Mouse (Mus musculus) right cerebral cortex, adult 18-20 months (tissue): Measurements from ENCODE around the gene Grwd1.
"Not testable (repeated sequence)": the region's sequence is repeated elsewhere in the genome, so short reads cannot be mapped to it uniquely, and the experiment has no call there.

Experiments
- DNase-seq: peaks from one replicate; pipeline ENCODE4 v3.0.0; 2022; ENCODE audit warnings: mixed read lengths

The Grwd1 gene

GRCm38 (mm10) chr7:45830427-45831127 lies at the start of gene Grwd1:
Gene Grwd1, minus strand, starts transcription at chr7:45830944.
- DNase-seq, result peak; percentile 90

GRCm38 (mm10) chr7:45880531-45880930 lies 49.8 kb upstream of the Grwd1 start:
- no peak for DNase-seq

GRCm38 (mm10) chr7:45878278-45878677 lies 47.5 kb upstream of the Grwd1 start, which contains the start of gene Grin2d:
Gene Grin2d, minus strand, starts transcription at chr7:45878378.
- DNase-seq, result not testable (repeated sequence)

- no peak for DNase-seq
Measured at GRCm38 (mm10) chr7:45876895-45877294, 46.2 kb upstream of the Grwd1 start.

- peak; percentile 38 for DNase-seq
Measured at GRCm38 (mm10) chr7:45873061-45873947, 42.6 kb upstream of the Grwd1 start.

- DNase-seq, result peak; percentile 91
Measured at GRCm38 (mm10) chr7:45872624-45873023, 41.9 kb upstream of the Grwd1 start, which contains the start of gene Kdelr1. Gene Kdelr1, plus strand, starts transcription at chr7:45872772.

- no peak for DNase-seq
Measured at GRCm38 (mm10) chr7:45870282-45871058, 39.7 kb upstream of the Grwd1 start.

GRCm38 (mm10) chr7:45869787-45870186 lies 39.0 kb upstream of the Grwd1 start:
- DNase-seq, result no peak

- DNase-seq, result no peak
Measured at GRCm38 (mm10) chr7:45869107-45869670, 38.4 kb upstream of the Grwd1 start.

- no peak for DNase-seq
Measured at GRCm38 (mm10) chr7:45867871-45868270, 37.1 kb upstream of the Grwd1 start.

- DNase-seq, result peak; percentile 80
Measured at GRCm38 (mm10) chr7:45865925-45866910, 35.5 kb upstream of the Grwd1 start.

GRCm38 (mm10) chr7:45864435-45864834 lies 33.7 kb upstream of the Grwd1 start:
- DNase-seq, result no peak

GRCm38 (mm10) chr7:45862804-45863203 lies 32.1 kb upstream of the Grwd1 start:
- DNase-seq, result no peak

GRCm38 (mm10) chr7:45859008-45859407 lies 28.3 kb upstream of the Grwd1 start:
- no peak for DNase-seq

GRCm38 (mm10) chr7:45856950-45857901 lies 26.5 kb upstream of the Grwd1 start:
- no peak for DNase-seq

GRCm38 (mm10) chr7:45853089-45853488 lies 22.3 kb upstream of the Grwd1 start:
- DNase-seq, result no peak

- no peak for DNase-seq
Measured at GRCm38 (mm10) chr7:45850661-45851060, 19.9 kb upstream of the Grwd1 start.

- DNase-seq, result no peak
Measured at GRCm38 (mm10) chr7:45848447-45849027, 17.8 kb upstream of the Grwd1 start.

GRCm38 (mm10) chr7:45842950-45843744 lies 12.4 kb upstream of the Grwd1 start:
- DNase-seq, result no peak
